ENCODE assay signal across 23 mouse cellular contexts in genomic region chr17:25583099-25583498, GRCm38 (mm10). TPM values are rescaled to one million over a fixed set of nuclear protein-coding genes. Genes with fewer than 3 reads are reported as not detected.
A peak's percentile ranks its signal among the peaks of the same experiment; 100 is the strongest.
DNase-seq lines count a peak whose midpoint lies in the region; ATAC-seq and TF ChIP-seq lines count a peak whose summit lies in the region.
"Had no signal": no experiment of that assay in that cellular context is flagged by ENCODE, and none has a peak within 500 bp of the region (broad histone marks: within the 10 kb centered on the region; RNA-seq: fewer than 3 reads in every experiment).

No protein-coding gene starts in this region.

- DNase-seq in kidney, postnatal 10 days = peak; percentile 28
- DNase-seq in kidney, postnatal 4 days = no peak
- peak; percentile 17 for DNase-seq in midbrain, embryonic 11.5 days (ENCODE audit: low spot score, missing footprints)
- no peak for DNase-seq in midbrain, embryonic 10.5 days (ENCODE audit: low spot score)
- no peak for DNase-seq in cerebellum, adult 2 months
- DNase-seq: adrenal gland, adult 8-10 months; adrenal gland, postnatal 14 days; adrenal gland, postnatal 36 days; cerebellum, adult 11-12 months; cerebellum, adult 8-10 months; cerebellum, adult 9-11 months; cerebellum, postnatal 14 days; cerebellum, postnatal 36 days; embryo, embryonic 11 days had no signal

- no peak for TF ChIP-seq POLR2A in myocyte (IDR thresholded peaks at IDR 0.05; ENCODE audit: insufficient read length, low read depth)
- no peak for TF ChIP-seq POLR2A in cerebellum, adult 2 months (IDR thresholded peaks at IDR 0.05; ENCODE audit: borderline replicate concordance, insufficient read depth, low read length)

- no peak overlapping the region for H3K4me3 ChIP-seq in midbrain, embryonic 11.5 days (ENCODE audit: low read depth, low read length)
- H3K4me3 ChIP-seq in midbrain, embryonic 10.5 days = no peak overlapping the region
- H3K4me3 ChIP-seq in myocyte = no peak overlapping the region
- no peak overlapping the region for H3K4me3 ChIP-seq in cerebellum, adult 2 months (replicated peaks; ENCODE audit: insufficient read depth, low read depth, low read length)
- H3K4me3 ChIP-seq: embryonic facial prominence, embryonic 13.5 days; embryonic facial prominence, embryonic 15.5 days; erythroblast, embryonic 14.5 days; forebrain, embryonic 10.5 days; forebrain, embryonic 12.5 days had no signal

- H3K9ac ChIP-seq in midbrain, embryonic 11.5 days (ENCODE audit: low read length) = no peak overlapping the region
- H3K9ac ChIP-seq: embryonic facial prominence, embryonic 13.5 days; embryonic facial prominence, embryonic 15.5 days; forebrain, embryonic 12.5 days had no signal

- WGBS in midbrain, embryonic 11.5 days = 94% methylated on average over 4 of the region's 4 CpGs
- WGBS in midbrain, embryonic 10.5 days = 89% methylated on average over 4 of the region's 4 CpGs
- 77% methylated on average over 4 of the region's 4 CpGs for WGBS in cerebellum, adult 2 months

- H3K36me3 ChIP-seq in midbrain, embryonic 11.5 days (ENCODE audit: control insufficient read depth, insufficient read depth, low read length) = peaks cover 4% of the 10 kb centered on the region; the same call in 1 of the 2 replicates
- H3K36me3 ChIP-seq in midbrain, embryonic 10.5 days = peaks cover 41% of the 10 kb centered on the region
- peaks cover 13% of the 10 kb centered on the region for H3K36me3 ChIP-seq in myocyte (ENCODE audit: control insufficient read depth, insufficient read depth)

- H3K79me2 ChIP-seq in myocyte (ENCODE audit: control insufficient read depth, insufficient read depth) = no peaks in the 10 kb centered on the region

- H3K27ac ChIP-seq in midbrain, embryonic 11.5 days (ENCODE audit: low read depth, low read length) = no peak overlapping the region
- H3K27ac ChIP-seq in midbrain, embryonic 10.5 days (replicated peaks) = no peak overlapping the region
- no peak overlapping the region for H3K27ac ChIP-seq in cerebellum, adult 2 months (ENCODE audit: insufficient read depth, low read length)
- H3K27ac ChIP-seq: embryonic facial prominence, embryonic 13.5 days; embryonic facial prominence, embryonic 15.5 days; forebrain, embryonic 10.5 days; forebrain, embryonic 12.5 days had no signal

- H3K4me2 ChIP-seq in midbrain, embryonic 11.5 days = no peak overlapping the region
- peak overlapping the region; percentile 28 for H3K4me2 ChIP-seq in myocyte (ENCODE audit: low read depth)
- H3K4me2 ChIP-seq: embryonic facial prominence, embryonic 13.5 days; embryonic facial prominence, embryonic 15.5 days; forebrain, embryonic 12.5 days had no signal

- H3ac ChIP-seq in myocyte (ENCODE audit: control insufficient read depth, insufficient read length) = no peak overlapping the region

- no peaks in the 10 kb centered on the region for H3K27me3 ChIP-seq in midbrain, embryonic 11.5 days (ENCODE audit: control insufficient read depth, insufficient read depth, low read length)
- H3K27me3 ChIP-seq in midbrain, embryonic 10.5 days (ENCODE audit: low read depth, poor library complexity, severe bottlenecking) = no peaks in the 10 kb centered on the region
- H3K27me3 ChIP-seq in myocyte (ENCODE audit: control insufficient read depth, insufficient read depth, insufficient read length) = no peaks in the 10 kb centered on the region
- no peaks in the 10 kb centered on the region for H3K27me3 ChIP-seq in cerebellum, adult 2 months (ENCODE audit: control insufficient read depth, insufficient read depth, low read length)
- H3K27me3 ChIP-seq: embryonic facial prominence, embryonic 13.5 days; embryonic facial prominence, embryonic 15.5 days; forebrain, embryonic 12.5 days; Patski had no signal

- no peak for TF ChIP-seq CTCF in cerebellum, adult 2 months (IDR thresholded peaks at IDR 0.05; ENCODE audit: borderline replicate concordance, insufficient read depth, low read depth, low read length)

- H3K9me3 ChIP-seq in midbrain, embryonic 11.5 days (ENCODE audit: control insufficient read depth, low read length) = no peaks in the 10 kb centered on the region
- H3K9me3 ChIP-seq in midbrain, embryonic 10.5 days (replicated peaks) = no peaks in the 10 kb centered on the region
- H3K9me3 ChIP-seq: embryonic facial prominence, embryonic 13.5 days; embryonic facial prominence, embryonic 15.5 days; forebrain, embryonic 10.5 days; forebrain, embryonic 12.5 days had no signal

- ATAC-seq in midbrain, embryonic 11.5 days (ENCODE audit: low FRiP score) = no peak
- ATAC-seq: forebrain, embryonic 14.5 days; forebrain, embryonic 16.5 days; Patski had no signal

- H3K4me1 ChIP-seq in midbrain, embryonic 11.5 days (ENCODE audit: control insufficient read depth, insufficient read depth, low read length) = peaks cover 10% of the 10 kb centered on the region
- H3K4me1 ChIP-seq in midbrain, embryonic 10.5 days = peaks cover 40% of the 10 kb centered on the region
- H3K4me1 ChIP-seq in cerebellum, adult 2 months (ENCODE audit: control insufficient read depth, insufficient read depth, low read length) = peaks cover 6% of the 10 kb centered on the region; the same call in 1 of the 2 replicates

TF ChIP-seq in myocyte, 11 proteins besides CTCF, POLR2A, EP300 and RAD21:
- no peak for TF ChIP-seq CEBPB (IDR thresholded peaks at IDR 0.05; ENCODE audit: insufficient read depth, poor library complexity, severe bottlenecking)
- no peak for TF ChIP-seq USF1 (IDR thresholded peaks at IDR 0.05; ENCODE audit: low read depth)
- peak in 2 of 3 experiments; percentile 39 to 44 for TF ChIP-seq MYOG (IDR thresholded peaks at IDR 0.05; ENCODE audit: control insufficient read depth in 1 of 3, insufficient read depth in 1 of 3, insufficient read length in 2 of 3, low read depth in 2 of 3)
- TF ChIP-seq SRF (IDR thresholded peaks at IDR 0.05; ENCODE audit: control insufficient read depth, insufficient read length, low read depth) = no peak
- TF ChIP-seq REST (IDR thresholded peaks at IDR 0.05; ENCODE audit: insufficient read depth, insufficient read length) = no peak
- no peak for TF ChIP-seq MAX (IDR thresholded peaks at IDR 0.05; ENCODE audit: low read depth)
- peak in 2 of 3 experiments; percentile 53 to 57 for TF ChIP-seq MYOD1 (IDR thresholded peaks at IDR 0.05; ENCODE audit: control insufficient read depth in 1 of 3, insufficient read length in 2 of 3, low read depth in 2 of 3)
- no peak for TF ChIP-seq E2F4 (IDR thresholded peaks at IDR 0.05; ENCODE audit: insufficient read depth)
- peak; percentile 21 for TF ChIP-seq TCF12 (IDR thresholded peaks at IDR 0.05; ENCODE audit: insufficient read depth, poor library complexity, severe bottlenecking)
- no peak for TF ChIP-seq TCF3 (IDR thresholded peaks at IDR 0.05; ENCODE audit: insufficient read length, low read depth)
- no peak for TF ChIP-seq POLR2AphosphoS2 (IDR thresholded peaks at IDR 0.05; ENCODE audit: insufficient read length, low read depth)

RNA-seq across cellular contexts. Expression of gene Lmf1, which starts 4.2 kb away (rescaled TPM):
- 19.2 and 20.6 TPM in 2 replicates for polyA plus RNA-seq in midbrain, embryonic 11.5 days (2014; fragmentation: Nextera tagmentation; extraction: Ambion mirVana)
- polyA plus RNA-seq in midbrain, embryonic 10.5 days (2016; fragmentation: Nextera tagmentation; extraction: Ambion mirVana) = 22.3 and 22.6 TPM in 2 replicates
- 36.3 TPM for polyA plus RNA-seq in myocyte (2012; fragmentation: generic; extraction: Trizol)
- 18.6 and 19.1 TPM in 2 replicates for polyA plus RNA-seq in cerebellum, adult 2 months (2012; rRNA removed)

RNA-seq across cellular contexts. Expression of gene Sox8, which starts 12.6 kb away (rescaled TPM):
- 2.0 and 2.1 TPM in 2 replicates for polyA plus RNA-seq in midbrain, embryonic 11.5 days (2014; fragmentation: Nextera tagmentation; extraction: Ambion mirVana)
- 2.4 and 3.3 TPM in 2 replicates for polyA plus RNA-seq in midbrain, embryonic 10.5 days (2016; fragmentation: Nextera tagmentation; extraction: Ambion mirVana)
- 14.3 TPM for polyA plus RNA-seq in myocyte (2012; fragmentation: generic; extraction: Trizol)
- polyA plus RNA-seq in cerebellum, adult 2 months (2012; rRNA removed) = 35.9 and 38.0 TPM in 2 replicates
- polyA plus RNA-seq: erythroblast, embryonic 14.5 days had no signal

Comparison
In these comparisons a context has a peak if more than half of its experiments do, and no peak if none do; other contexts are left out.
1. DNase-seq: peak in kidney, postnatal 10 days (single experiment) and midbrain, embryonic 11.5 days (single experiment); none in kidney, postnatal 4 days (0 of 2), midbrain, embryonic 10.5 days (single experiment) and cerebellum, adult 2 months (0 of 2).